Mouse (Mus musculus) thymus, postnatal 10 days (tissue): ENCODE measurements around the gene Pus7.

ENCODE experiments used
- DNase-seq, 2 experiments: peaks; one replicate each; pipeline ENCODE4 v3.0.0; 2021; ENCODE audit warnings: low spot score in 2 of 2

The Pus7 gene

GRCm38 (mm10) chr5:23782931-23783877 lies at the start of gene Pus7:
Gene Pus7 (minus strand): TSS chr5:23783711.
- peak; percentile 63 to 75 for DNase-seq

- no peak for DNase-seq
These were observed 47.6 kb upstream of the Pus7 start for GRCm38 (mm10) chr5:23830897-23831752.

- DNase-seq, result peak; percentile 23 to 78
These were observed 43.0 kb upstream of the Pus7 start for GRCm38 (mm10) chr5:23826321-23827004.

- no peak for DNase-seq
These were observed 40.7 kb upstream of the Pus7 start for GRCm38 (mm10) chr5:23824171-23824733.

- no peak for DNase-seq
These were observed 38.8 kb upstream of the Pus7 start for GRCm38 (mm10) chr5:23822306-23822705.

- DNase-seq, result no peak
These were observed 33.2 kb upstream of the Pus7 start for GRCm38 (mm10) chr5:23816681-23817080.

- DNase-seq, result no peak
These were observed 31.3 kb upstream of the Pus7 start for GRCm38 (mm10) chr5:23814841-23815240.

- DNase-seq, result no peak
These were observed 9.2 kb upstream of the Pus7 start for GRCm38 (mm10) chr5:23792726-23793125.

GRCm38 (mm10) chr5:23789078-23789612 lies 5.6 kb upstream of the Pus7 start:
- DNase-seq, result no peak

- DNase-seq, result no peak
These were observed 4.9 kb upstream of the Pus7 start for GRCm38 (mm10) chr5:23788390-23788830.

- peak; percentile 86 to 98 for DNase-seq
These were observed 4.3 kb upstream of the Pus7 start, which contains the start of gene Rint1 for GRCm38 (mm10) chr5:23787536-23788389. Gene Rint1 (plus strand): TSS chr5:23787711.

GRCm38 (mm10) chr5:23782051-23782810 lies 1.3 kb downstream of the Pus7 start:
- DNase-seq, result no peak

- no peak for DNase-seq
These were observed 2.3 kb downstream of the Pus7 start for GRCm38 (mm10) chr5:23781172-23781571.

- no peak for DNase-seq
These were observed 3.0 kb downstream of the Pus7 start for GRCm38 (mm10) chr5:23780516-23780915.

- DNase-seq, result no peak
These were observed 9.3 kb downstream of the Pus7 start for GRCm38 (mm10) chr5:23774186-23774585.

GRCm38 (mm10) chr5:23771105-23771504 lies 12.4 kb downstream of the Pus7 start:
- no peak for DNase-seq

GRCm38 (mm10) chr5:23764557-23764956 lies 19.0 kb downstream of the Pus7 start:
- no peak for DNase-seq

GRCm38 (mm10) chr5:23762531-23762930 lies 21.0 kb downstream of the Pus7 start:
- DNase-seq, result no peak

GRCm38 (mm10) chr5:23758633-23759032 lies 24.9 kb downstream of the Pus7 start:
- DNase-seq, result peak in 1 of 2 experiments; percentile 18
